Mouse (Mus musculus) myocyte (in vitro differentiated cells): ENCODE measurements at regions not wholly inside any gene's neighbourhood (a gene's known extent, or its start where the extent isn't known, plus 50 kb on each side); places are given as distances from the start of the nearest gene placed in this dataset.

Experiments used
- CEBPB ChIP-seq: IDR thresholded peaks from 2 replicates; pipeline ENCODE4 v1.6.1; 2011; ENCODE audit warnings: mild to moderate bottlenecking, moderate library complexity; ENCODE audit not compliant: poor library complexity, insufficient read depth, severe bottlenecking
- E2F4 ChIP-seq: IDR thresholded peaks from one replicate; pipeline ENCODE4 v1.6.1; 2011; ENCODE audit warnings: mild to moderate bottlenecking, control low read depth, moderate library complexity; ENCODE audit not compliant: insufficient read depth
- MYOD1 ChIP-seq, 3 experiments: IDR thresholded peaks; one replicate each; pipeline ENCODE4 v1.6.1; 2011; ENCODE audit warnings: control low read depth in 2 of 3, low read depth in 2 of 3, mild to moderate bottlenecking in 2 of 3, moderate library complexity in 1 of 3; ENCODE audit not compliant: insufficient read length in 2 of 3, control insufficient read depth in 1 of 3
- MYOG ChIP-seq, 3 experiments: IDR thresholded peaks; one replicate each; pipeline ENCODE4 v1.6.1; 2011; ENCODE audit warnings: control low read depth in 2 of 3, low read depth in 2 of 3, mild to moderate bottlenecking in 2 of 3; ENCODE audit not compliant: insufficient read length in 2 of 3, control insufficient read depth in 1 of 3, insufficient read depth in 1 of 3
- POLR2A ChIP-seq: IDR thresholded peaks from one replicate; pipeline ENCODE4 v1.6.1; 2011; ENCODE audit warnings: low read depth, mild to moderate bottlenecking, control low read depth, moderate library complexity; ENCODE audit not compliant: insufficient read length
- POLR2AphosphoS2 ChIP-seq: IDR thresholded peaks from one replicate; pipeline ENCODE4 v1.6.1; 2011; ENCODE audit warnings: low read depth, control low read depth; ENCODE audit not compliant: insufficient read length
- SRF ChIP-seq: IDR thresholded peaks from one replicate; pipeline ENCODE4 v1.6.1; 2011; ENCODE audit warnings: low read depth; ENCODE audit not compliant: control insufficient read depth, insufficient read length
- TCF12 ChIP-seq: IDR thresholded peaks from one replicate; pipeline ENCODE4 v1.6.1; 2011; ENCODE audit warnings: mild to moderate bottlenecking, control low read depth; ENCODE audit not compliant: poor library complexity, insufficient read depth, severe bottlenecking
- USF1 ChIP-seq: IDR thresholded peaks from one replicate; pipeline ENCODE4 v1.6.1; 2011; ENCODE audit warnings: low read depth, mild to moderate bottlenecking, control low read depth, moderate library complexity

DNA sequence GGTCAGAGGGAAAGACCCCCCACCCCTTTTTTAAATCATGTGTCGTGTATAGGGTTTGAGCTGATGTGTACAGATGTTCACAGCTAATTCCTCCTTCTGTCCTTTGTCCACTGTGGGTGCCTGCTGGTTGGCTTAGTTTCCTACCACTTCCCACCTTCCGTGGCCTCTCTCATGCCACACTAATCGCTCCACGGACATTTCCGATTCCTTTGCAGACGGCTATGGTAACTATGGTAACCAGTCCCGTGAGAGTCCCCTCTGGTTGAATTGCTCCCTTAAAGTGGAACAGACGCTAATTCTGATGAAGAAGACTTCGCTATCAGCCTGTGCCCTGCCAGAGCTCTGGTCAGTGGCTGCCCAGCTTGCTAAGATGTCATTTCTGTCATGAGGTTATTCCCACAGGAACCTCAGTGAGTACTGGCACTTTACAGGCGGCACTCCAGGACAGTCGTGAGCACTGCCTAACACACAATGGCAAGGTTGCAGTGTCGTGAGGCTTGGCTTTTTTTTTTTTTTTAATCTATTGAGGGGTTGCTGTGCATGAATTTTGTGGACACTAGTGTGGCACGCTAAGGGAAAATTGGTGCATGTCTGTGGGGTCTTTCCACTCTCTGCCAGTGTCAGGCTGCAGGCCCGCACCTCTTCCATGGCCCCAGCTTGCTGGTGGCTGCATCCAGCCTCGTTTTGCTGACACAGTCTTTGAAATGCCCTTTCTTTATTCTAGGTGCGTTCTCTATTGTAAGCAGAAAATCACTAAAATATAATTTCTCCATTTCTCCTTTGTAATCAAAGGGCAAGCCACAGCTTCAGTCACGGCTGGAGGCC is 179.2 kb upstream of the Ankrd50 start:
- TF ChIP-seq POLR2A: no peak
- TF ChIP-seq USF1: no peak
- no peak for TF ChIP-seq MYOD1 (IDR thresholded peaks at IDR 0.05; ENCODE audit: control insufficient read depth in 1 of 3, insufficient read length in 2 of 3, low read depth in 2 of 3)
- no peak for TF ChIP-seq E2F4
- no peak for TF ChIP-seq SRF
- no peak for TF ChIP-seq TCF12
- no peak for TF ChIP-seq MYOG (IDR thresholded peaks at IDR 0.05; ENCODE audit: control insufficient read depth in 1 of 3, insufficient read depth in 1 of 3, insufficient read length in 2 of 3, low read depth in 2 of 3)
- no peak for TF ChIP-seq POLR2AphosphoS2
- TF ChIP-seq CEBPB: no peak
